Mouse (Mus musculus) gastrocnemius, postnatal 36 days (tissue): ENCODE results near the gene Fbxo42. TPM values are rescaled to one million over a fixed set of nuclear protein-coding genes. Genes with fewer than 3 reads are reported as not detected.
A peak's percentile ranks its signal among the peaks of the same experiment; 100 is the strongest.

Experiments
- DNase-seq, 2 experiments: peaks; one replicate each; pipeline ENCODE4 v3.0.0; 2022
- intact Hi-C: fragments of 180-260 bp; cut with DNase I; formaldehyde crosslinking; loops from one replicate; pipeline ENCODE4 v1.15.1; 2025
- total RNA-seq, 2 experiments: library from RNA; stranded (reverse); gene quantifications; 2 replicates each; pipeline ENCODE4 v1.2.3; 2021

The Fbxo42 gene
- total RNA-seq, 2 experiments from 2014 or later, result 8.8 to 9.8 TPM

DNA sequence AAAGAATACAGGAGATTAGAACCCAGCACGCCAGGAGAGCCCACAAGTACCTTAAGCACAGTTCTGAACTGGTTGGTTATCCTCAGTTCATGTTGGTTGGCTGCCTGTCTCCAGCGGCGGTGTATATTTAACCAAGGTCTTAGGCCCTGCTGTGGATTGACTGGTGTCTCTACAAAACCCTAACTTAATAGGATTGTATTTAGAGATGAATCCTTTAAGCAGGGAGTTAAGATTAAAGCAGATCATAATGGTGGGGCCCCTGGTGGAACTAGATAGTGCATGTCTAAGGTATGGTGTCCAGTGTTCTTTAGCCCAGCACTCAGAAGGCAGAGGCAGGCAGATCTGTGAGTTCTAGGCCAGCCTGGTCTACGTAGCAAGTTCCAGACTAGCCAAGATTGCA is 63.9 kb downstream of the Fbxo42 start:
- intact Hi-C loops, result loop anchor here (5.0 kb wide), 1 partner anchor 69 kb away; no protein-coding TSS in a partner anchor
- no peak for DNase-seq

DNA sequence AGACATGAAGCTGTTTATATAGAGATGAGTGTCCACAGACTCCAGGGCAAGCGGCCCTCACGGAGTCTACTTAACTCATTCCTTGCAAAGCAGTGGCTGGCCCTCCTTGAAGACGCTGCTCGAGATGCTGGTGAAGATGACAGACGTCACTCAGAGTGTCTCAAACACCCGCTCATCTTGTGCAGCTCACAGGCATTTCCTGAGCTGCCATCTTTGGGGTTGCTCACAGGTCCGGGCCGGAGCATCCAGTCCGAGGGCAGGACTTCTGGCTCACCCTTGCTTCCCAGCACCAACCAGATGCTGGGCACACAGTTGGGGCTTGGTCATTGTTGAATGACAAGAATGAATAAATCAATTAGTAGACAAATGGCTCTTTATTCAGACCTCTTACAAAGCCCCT is 65.2 kb downstream of the Fbxo42 start:
- DNase-seq, result no peak
- intact Hi-C loops, result loop anchor here (5.0 kb wide), 1 partner anchor 71 kb away; no protein-coding TSS in a partner anchor

DNA sequence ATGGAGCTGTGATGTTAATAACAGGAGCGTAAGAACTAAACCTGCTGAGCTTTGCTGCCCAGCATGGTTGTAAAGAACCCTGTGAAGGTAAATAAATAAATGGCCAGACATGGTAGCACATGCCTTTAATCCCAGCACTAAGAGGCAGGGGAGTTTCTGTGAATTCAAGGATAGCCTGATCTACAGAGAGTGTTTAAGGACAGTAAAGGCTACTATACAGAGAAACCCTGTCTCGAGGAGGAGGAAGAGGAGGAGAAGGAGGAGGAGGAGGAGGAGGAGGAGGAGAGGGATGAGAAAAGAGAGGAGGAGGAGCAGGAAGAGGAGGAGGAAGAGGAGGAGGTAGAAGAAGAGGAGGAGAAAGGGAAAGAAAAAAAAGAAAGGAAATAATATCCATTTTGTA is 65.6 kb downstream of the Fbxo42 start:
- intact Hi-C loops, result loop anchor here (5.0 kb wide), 1 partner anchor 71 kb away; no protein-coding TSS in a partner anchor
- DNase-seq, result no peak

DNA sequence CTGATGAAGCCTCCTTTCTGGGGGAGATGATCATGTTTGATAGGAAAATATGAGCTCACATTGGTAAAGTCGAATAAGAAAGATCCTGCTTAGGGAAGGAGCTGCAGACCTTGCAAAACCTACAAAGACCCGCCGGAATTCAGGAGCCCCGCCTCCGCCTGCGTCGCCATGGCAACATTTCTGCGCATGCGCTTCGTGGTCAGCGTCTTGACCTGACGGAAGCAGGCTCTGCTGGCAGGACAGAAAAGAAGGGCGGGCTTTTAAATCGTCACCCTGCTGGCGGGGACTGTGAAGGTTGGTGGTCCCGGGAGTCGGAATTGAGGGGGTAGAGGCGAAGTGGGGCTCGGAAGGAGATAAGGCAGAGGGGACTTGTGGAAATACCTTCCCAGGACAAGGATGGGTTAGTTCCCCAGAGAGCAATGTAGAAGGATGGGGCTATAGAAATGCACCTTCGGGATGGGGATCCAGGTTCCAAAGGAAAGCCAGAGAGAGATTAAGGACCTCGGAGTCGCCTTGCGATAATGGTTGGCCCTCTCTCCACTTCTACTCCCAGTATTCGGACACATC is 66.1 kb downstream of the Fbxo42 start, which contains the start of gene Rsg1:
Rsg1 (plus strand) TSS at position 187 of the 567 bp plus-strand sequence.
- peak; percentile 91 to 95 for DNase-seq
- intact Hi-C loops, result loop anchor here (5.0 kb wide), 1 partner anchor 72 kb away; no protein-coding TSS in a partner anchor

DNA sequence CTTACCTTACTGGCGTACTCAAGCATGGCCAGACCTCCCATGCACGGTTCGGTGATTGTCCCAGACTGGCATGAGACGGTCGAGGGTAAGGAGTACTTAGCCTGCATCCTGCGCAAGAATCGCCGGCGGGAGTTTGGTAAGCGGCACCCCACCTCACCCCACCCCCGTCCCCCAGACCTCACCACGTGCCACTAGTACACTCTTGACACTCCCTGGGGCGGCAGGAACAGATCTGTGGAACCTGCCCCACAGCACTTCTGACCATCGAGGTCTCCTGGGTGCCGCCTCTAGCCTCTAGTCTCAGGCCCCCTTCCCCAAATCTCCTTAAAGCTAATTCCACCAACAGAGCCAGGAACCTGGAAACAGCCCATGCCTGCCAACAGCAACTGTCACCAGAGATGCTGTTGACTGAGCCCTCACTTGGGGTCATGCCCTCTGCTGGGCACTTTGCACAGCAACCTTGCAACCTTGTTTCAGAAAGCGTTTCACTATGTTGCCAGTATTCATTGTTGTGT is 66.7 kb downstream of the Fbxo42 start:
- no peak for DNase-seq
- intact Hi-C loops, result loop anchor here (5.0 kb wide), 1 partner anchor 72 kb away; no protein-coding TSS in a partner anchor

DNA sequence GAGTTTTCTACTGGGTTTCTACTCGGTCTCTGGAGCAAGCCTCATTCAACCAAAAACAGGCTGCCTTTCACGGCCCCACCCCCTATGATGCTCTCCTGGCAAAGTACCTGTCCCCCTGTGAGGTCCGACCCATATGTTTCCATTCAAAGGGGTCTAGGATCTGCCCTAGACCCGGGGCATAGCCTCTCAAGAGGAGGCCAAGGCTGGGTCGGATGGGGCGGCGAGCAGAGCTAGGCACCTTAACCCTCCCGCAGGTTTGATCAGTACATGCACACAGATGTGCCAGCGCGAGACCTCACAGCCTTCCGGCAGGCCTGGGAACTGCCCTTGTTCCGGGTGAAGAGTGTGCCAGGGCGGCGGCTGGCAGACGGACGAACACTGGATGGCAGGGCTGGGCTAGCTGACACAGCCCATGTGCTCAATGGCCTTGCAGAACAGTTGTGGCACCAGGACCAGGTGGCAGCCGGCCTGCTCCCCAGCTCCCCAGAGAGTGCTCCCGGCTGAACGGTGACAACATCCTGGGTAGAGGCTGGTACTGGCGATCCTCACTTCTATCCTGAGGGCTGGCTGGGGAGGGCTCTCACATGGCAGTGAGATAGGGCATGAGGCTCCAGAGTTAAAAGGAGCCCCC is 72.0 kb downstream of the Fbxo42 start:
- intact Hi-C loops, result no loop called here

DNA sequence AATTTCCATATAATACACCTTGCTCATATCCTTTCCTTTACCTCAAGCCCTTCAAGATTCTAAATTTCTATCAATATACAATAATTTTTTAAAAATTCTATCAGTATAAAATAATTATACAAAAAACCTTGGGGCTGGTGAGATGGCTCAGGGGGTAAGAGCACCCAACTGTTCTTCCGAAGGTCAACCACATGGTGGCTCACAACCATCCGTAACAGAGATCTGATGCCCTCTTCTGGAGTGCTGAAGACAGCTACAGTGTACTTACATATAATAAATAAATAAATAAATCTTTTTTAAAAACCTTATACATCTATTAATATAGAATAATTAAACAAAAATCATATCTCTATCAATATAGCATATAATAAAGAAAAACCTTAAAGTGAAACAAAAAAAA is 74.1 kb downstream of the Fbxo42 start:
- intact Hi-C loops, result no loop called here
- DNase-seq, result no peak

More for the DNA sequence above, 72.0 kb downstream of the Fbxo42 start:
- DNase-seq, result no peak

DNA sequence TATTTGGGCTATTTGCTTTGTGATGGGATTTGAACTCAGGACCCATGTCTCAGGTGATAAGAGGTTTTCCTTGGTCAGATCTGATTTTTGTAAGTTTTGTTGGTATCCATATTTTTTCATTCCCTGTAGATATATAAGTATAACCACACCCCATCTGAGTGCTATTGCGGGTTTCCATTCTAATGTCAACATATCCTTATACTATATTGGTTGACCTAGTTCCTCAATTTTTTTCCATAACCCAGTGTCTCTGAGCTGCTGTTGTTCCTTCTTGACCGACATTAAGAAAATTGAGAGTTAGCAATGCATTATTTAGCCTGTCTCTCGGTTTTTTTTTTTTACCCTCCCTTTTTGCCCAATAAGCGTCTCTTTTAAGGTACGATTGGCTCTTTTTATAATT is 75.0 kb downstream of the Fbxo42 start:
- intact Hi-C loops, result no loop called here
- no peak for DNase-seq

DNA sequence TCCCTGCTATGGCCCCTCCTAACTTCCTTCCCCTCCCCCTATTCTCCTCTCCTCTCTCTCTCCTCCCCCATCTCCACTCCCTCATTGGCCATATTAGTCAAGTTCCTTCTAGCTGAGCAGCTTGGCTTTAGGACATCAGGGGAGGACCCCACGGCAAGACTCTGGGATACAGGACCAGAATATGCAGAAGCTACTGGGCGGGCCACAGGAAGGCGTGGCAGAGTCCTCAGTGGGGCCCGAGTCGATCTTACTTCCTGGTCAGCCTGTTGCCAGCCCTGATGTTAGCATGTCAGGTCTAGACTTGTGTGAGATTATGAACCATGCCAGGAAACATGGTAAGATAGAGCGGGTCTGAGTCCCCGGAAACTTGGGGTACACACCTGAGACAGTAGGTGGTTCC is 81.0 kb downstream of the Fbxo42 start:
- intact Hi-C loops, result no loop called here
- DNase-seq, result no peak

DNA sequence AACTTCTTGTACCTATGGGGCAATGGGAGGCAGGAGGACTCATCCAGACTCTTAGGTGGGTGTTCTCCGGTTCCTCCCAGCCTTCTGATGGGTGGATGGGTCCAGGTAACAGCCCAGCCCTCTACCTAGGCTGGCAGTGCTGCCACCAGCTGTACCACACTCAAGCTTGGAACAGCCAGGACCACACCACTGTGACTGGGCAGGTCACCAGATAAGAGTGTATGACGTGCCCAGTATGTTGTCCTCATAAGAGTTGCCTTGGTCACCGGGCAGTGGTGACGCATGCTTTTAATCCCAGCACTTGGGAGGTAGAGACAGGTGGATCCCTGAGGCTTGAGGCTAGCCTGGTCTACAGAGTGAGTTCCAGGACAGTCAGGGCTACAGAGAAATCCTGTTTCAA is 85.5 kb downstream of the Fbxo42 start:
- intact Hi-C loops, result no loop called here
- no peak for DNase-seq

DNA sequence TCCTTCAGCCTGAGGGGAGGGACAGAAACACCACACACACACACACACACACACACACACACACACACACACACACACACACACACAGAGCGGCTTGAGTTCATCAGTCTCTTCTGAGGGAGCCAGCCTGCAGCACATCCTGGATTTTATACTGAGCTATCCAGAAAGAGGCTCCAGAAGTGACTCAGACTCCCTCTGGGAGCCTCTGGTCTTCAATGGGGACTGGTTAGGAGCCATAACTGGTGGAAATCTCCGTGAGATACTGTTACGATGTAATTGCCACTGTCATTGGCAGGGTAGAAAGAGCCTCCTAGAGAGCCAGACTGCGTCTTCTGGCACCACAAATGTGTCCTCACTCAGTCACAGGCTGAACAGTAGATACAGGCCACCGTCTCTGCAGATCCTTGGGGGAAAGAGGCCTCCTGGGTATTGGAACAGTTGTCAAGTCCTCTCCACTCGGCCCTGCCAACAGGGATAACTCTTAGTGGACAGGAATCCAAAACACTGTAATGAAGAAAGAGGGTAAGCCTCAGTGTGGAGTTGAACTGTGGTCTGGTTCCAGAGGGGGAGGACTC is 87.9 kb downstream of the Fbxo42 start:
- intact Hi-C loops, result no loop called here
- DNase-seq, result no peak

DNA sequence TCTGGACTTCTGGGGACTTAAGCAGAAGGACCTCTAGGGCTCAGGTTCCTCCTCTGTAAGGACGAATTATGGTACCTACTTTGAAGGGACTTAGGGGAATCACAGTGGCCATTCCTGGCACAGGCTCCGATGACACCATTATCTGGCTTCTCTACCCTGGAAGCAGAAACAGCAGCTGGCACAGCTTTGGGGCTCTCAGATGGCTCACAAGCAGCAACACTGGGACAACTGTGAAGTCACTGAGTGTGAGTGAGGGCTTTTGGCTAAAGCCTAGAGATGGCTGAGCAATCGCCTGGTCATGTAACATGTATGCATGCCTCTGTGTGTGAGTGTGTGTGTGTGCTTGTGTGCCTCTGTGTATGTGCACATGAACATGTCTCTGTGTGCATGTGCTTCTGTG is 89.1 kb downstream of the Fbxo42 start:
- DNase-seq, result no peak
- intact Hi-C loops, result no loop called here

DNA sequence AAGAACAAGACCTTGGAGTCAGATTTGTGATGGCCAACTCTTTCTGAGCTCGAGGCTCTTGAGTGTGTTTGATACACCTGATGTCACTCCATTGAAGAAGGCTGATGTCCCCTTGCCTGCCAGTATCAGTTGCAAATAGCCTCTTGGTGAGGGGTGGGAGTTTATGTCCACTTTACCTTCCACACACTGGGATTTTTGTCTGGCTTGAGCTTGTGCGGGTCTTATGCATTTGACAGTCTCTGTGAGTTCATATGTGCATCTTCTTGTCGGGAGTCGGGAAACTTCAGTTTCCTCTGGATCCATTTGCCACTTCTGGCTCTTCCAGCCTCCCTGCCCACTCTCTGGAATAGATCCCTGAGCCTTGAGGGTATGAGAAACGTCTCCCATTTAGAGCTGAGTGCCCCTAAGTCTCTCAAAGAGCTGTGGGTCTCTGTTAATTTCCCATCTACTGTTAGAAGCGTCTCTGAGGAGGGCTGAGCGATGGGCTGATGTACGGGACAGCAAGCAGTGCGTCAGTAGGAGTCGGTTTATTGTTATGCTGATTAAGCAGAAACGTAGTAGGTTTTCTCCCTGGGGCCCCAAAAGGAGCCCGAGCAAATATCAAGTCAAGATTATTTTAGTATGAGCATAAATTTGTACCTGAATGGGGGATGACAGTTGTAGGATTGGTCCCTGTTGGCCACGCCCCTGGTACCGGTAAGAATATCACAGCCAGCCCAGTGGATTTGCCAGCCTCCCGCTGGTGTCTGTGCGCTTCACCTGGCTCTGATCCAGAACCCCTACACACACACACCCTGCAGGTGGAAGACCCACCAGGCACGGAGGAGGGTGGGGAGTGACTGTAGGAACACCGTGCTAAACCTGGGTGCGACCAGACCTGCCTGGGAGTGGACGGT is 91.0 kb downstream of the Fbxo42 start:
- no peak for DNase-seq
- intact Hi-C loops, result no loop called here

DNA sequence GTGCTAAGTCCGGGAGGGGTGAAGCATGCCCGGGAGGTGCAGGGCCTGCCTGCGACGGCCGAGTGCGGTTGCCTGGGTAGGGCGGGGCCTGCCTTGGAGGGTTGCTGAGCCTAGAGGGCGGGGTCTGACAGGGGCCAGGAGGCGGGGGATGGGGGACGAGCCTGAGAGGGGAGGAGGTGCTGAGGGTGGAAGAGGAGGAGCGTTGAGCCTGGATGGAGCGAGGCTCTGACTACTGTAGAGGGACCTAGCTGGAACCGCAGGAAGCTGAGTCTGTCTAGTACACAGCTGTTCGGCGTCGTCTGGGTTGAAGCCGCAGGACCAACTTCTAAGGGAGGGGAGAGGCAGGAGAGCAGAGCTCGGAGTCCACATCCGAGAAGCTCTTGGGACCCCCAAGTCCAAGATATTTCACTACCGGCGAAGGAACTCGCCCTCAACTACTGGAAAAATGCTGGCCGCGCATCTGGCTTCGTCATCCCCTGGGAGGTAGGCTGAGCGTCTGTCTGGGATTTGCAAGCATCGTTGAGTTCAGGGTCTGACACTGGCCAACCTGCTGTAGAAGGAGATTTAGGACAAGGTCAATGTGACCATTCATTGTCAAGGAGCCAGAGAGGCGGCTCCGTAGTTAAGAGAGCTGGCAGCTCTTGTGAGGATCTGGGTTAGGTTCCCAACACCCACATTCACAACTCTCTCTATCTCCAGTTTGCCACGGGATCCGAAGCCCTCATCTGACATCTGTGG is 91.8 kb downstream of the Fbxo42 start, which contains the start of gene Arhgef19:
Arhgef19 (plus strand) TSS at position 112 of the 738 bp plus-strand sequence.
- intact Hi-C loops, result no loop called here
- peak; percentile 69 to 89 for DNase-seq

DNA sequence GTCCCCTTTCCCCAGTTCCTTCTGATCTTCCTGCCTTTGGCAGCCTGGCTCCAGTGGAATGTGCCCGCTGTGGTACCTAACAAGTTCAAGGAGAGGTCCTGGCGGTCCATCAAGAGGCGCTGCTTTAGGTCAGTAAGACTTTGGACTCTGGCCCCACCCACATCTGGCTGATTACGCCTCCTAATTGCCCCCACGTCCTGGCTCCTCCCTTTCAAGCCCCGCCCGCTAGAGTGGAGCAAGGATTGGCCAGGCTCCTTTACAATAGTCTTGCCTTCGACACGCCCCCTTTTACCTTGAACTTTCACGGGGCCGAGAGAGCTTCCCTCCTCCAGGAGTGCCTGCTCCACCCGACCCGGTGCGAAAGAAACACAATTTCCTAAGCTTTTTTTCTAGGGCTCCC is 92.9 kb downstream of the Fbxo42 start:
- peak in 1 of 2 experiments; percentile 12 for DNase-seq
- intact Hi-C loops, result no loop called here

DNA sequence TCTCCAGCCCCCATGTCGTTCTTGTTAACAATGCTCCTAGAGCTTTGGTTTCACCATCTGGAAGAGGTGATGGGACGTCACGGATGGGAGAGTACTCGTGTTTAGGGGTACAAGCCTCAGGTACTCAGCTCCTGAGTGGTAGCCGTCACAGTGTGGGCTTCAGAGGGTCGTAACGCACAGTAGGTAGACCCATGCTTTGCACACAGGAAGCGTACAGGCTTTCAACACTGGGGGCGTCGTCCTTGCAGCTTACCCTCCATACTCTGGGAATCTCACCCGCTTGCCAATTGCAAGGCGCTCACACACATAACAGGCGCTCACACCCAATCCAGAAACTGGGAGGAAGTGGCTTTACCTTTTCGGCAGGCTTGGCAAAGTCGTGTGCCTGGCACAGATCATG is 94.1 kb downstream of the Fbxo42 start:
- DNase-seq, result peak in 1 of 2 experiments; percentile 6
- intact Hi-C loops, result no loop called here

DNA sequence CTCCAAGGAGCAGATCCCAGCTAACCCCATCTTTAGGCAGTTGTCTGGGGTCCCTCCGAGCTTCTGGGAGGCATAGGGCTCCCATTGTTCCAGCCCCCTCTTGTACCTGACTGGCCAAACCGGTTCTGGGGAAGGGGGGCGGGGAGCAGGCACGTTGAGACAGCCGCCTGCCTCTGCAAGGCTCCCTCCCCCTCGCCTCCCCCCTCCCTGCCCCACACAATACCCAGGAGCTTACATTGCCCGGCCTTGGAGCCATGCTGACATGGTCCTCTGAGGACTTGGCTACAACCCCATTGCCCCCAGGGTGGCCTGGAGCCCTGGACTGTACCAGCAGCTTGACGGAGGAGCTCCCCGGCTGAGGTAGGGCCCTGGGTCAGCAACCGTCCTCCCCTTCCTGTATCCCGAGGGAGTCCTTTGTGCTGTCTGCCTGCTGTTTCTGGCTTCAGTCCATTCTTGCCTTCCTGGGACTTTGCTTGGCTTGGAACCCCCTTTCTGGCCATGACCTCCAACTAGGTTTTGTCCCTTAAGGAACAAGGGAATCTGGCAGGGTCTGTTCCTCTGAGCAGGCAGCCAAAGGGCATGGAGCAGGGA is 95.0 kb downstream of the Fbxo42 start:
- intact Hi-C loops, result no loop called here
- DNase-seq, result no peak

DNA sequence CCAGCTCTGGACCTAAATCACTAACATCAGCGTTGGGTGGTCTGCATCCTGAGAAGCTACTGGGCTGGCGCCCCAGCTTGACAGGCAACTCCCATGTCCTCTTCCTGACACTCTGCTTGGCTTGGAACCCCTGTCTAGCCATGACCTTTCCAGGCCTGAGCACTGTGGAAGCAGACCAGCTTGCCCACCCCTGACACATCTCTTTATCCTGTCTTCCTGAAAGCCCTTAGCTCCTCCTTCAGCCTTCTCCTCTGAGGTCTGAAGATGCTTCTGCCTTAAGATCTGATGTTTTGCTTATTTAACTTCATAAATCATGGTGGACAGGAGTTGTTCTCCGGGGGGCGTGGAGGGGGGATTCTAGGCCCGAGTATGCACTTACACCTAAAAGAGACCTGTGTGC is 95.9 kb downstream of the Fbxo42 start:
- intact Hi-C loops, result no loop called here

DNA sequence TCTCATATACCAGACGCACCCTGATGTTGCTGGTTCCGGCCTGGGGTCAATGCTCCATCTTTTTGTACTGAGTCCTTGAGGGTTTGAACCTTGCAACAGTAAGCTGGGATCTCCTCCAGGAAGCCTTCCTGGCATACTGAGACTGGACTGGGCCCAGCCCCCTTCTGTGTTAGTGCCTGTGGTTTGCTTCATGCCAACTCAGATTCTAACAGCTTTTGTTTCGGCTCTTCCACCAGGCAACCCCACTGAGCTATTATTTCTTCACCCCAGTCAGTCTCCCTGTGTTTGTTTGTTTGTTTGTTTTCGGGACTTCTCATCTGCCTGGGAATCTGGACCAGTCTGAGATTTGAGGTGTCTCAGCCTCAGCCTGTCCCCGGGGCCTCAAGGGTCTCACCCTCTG is 96.7 kb downstream of the Fbxo42 start:
- intact Hi-C loops, result no loop called here
- no peak for DNase-seq

More for the DNA sequence above, 95.9 kb downstream of the Fbxo42 start:
- DNase-seq, result no peak
